Mouse (Mus musculus): ENCODE data around the gene Atp1b2.
A peak's percentile ranks its signal among the peaks of the same experiment; 100 is the strongest.
"Not testable (repeated sequence)": the region's sequence is repeated elsewhere in the genome, so short reads cannot be mapped to it uniquely, and the experiment has no call there.

Atp1b2 gene

DNA sequence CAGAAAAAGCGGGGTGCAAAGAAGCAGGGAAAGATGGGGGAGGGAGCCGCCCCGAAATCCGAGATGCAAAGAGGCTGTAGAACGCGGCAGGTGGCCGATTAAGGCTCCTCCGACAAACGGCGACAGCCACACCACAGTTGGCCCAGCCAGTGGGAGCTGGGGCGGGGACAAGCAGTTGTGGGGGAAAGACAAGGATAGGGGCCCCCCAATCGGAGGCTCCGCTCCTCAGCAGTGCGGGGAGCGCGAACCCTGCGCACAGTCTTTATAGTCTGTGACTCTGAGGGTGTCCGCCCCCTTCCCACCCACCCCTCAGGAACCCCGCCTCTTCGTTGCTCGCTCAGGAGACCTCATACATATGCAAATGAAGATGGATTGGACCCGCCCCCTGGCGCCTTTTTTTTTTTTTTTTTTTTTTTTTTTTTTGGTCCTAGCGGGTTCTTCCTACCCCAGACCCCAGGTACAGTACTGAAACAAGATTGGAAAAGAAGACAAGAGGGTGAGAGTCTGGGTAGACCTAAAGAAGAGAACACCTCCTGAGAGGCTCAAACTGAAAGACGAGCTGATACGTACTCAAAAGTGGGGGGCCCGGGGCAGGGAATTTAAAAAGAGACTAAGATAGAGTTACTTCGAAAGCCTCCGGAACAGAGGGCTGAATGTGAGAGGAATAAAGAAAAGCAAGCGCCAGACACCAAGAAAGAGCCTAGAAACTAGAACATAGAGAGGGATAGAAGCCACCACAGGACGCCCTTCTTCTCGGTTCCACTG lies at the start of gene Atp1b2:
TSS of gene Atp1b2 (minus strand) at position 217 of the 765 bp plus-strand sequence.
- DNase-seq: peak; percentile 93 to 94

DNA sequence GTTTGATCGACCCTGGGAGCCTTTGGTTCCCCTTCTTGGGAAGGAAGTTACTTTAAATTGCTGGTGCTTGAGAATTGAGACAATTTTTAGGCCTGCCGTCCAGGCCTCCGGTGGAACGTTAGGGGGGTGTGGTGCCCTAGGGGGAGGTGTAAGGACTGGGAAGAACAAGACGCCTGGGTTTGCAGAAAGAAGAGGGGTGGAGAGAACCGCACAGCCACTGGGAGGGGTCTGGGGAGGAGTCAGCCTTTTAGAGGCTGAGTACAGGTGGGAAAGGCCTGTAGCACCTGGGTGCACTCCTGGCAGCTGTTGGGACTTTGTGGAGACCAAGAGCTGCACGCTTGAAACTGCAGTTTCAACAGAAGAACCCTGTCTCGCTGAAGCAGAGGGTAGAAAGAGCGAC lies 49.0 kb upstream of the Atp1b2 start:
- DNase-seq: no peak

DNA sequence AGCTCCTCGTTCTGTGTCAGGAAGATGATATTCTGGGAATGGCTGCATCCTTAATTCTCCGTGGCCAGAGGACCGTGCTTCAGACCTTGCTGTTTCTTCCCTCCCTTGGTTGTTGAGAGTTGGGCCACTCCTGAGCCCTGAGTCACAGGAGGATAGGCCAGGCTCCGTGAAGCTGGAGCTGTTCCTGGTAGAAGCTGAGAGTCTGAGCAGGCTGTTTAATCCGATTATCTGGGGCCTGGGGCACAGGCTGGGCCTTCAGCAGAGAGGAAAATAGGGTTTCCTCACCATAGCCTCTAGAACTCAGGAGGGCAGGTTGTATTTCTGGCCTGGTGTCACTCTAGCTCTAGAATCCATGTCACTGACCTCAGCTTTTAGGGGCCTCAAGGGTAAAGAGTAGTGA lies 47.7 kb upstream of the Atp1b2 start:
- no peak for DNase-seq

DNA sequence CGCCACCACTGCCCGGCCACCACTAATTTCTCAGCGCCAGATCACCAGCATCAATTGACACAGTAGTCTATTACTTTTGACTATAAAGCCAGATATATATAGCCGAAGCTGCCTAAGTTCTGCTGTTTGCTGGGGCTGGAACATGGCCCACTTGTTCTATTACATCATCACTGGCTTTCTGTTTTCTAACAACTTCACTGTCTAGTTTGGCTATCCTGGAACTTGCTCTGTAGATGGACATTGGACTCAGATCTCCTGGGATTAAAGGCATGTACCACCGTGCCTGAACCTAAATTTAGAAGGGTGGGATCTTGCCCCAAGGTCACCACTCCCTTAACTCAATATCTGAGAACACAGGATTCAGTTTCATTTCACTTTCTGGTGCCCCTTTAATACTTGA lies 40.1 kb upstream of the Atp1b2 start:
- no peak for DNase-seq

DNA sequence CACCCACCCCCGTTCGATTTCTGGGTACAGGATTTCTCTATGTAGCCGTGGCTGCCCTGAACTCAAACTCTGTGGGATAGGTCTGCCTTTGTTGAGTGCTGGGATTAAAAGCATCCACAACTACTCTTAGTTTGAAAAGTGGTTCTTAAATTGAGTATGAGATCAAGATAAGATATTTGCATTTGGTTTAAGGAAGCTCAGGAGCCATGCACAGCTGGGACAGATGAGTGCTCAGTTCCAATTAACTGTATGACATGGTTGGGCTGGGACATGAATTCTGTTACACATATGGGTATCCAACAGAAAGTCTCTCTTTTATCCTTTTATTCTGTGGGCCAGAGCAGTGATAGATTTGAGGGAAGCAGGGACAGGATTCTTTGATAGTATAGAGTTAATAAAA lies 29.7 kb upstream of the Atp1b2 start:
- no peak for DNase-seq

DNA sequence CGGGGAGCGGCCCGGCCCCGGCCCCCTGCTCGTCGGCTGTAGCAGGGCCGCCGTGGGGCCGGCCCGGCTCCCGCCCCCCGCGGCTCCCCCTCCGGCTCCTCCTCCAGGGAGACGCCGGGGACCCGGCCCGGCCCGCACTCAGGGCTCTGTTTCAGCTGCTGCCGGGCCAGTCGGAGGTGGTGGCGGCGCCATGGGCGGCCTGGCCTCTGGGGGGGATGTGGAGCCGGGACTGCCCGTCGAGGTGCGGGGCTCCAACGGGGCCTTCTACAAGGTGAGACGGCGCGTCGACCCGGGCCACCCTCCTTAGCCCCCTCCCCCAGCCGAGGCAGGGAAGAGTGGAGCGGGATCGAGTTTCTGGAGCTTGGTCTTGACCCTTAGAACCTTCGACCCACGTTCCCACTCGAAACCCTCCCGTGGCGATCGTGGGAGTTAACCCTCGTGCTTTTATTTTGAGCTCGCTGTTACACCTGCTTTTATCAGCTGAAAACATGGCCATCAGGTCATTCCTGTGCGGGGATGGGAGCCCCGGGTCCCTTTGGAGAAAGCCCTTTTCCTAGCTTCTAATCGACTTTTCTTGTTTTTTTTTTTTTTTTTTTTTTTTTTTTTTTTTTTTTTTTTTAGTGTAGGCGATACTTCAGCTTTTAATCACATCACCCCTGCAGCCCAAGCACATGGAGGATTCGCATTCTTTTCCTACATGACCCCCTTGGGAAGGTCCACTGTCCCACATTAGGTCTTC lies 27.6 kb upstream of the Atp1b2 start:
- DNase-seq: no peak

DNA sequence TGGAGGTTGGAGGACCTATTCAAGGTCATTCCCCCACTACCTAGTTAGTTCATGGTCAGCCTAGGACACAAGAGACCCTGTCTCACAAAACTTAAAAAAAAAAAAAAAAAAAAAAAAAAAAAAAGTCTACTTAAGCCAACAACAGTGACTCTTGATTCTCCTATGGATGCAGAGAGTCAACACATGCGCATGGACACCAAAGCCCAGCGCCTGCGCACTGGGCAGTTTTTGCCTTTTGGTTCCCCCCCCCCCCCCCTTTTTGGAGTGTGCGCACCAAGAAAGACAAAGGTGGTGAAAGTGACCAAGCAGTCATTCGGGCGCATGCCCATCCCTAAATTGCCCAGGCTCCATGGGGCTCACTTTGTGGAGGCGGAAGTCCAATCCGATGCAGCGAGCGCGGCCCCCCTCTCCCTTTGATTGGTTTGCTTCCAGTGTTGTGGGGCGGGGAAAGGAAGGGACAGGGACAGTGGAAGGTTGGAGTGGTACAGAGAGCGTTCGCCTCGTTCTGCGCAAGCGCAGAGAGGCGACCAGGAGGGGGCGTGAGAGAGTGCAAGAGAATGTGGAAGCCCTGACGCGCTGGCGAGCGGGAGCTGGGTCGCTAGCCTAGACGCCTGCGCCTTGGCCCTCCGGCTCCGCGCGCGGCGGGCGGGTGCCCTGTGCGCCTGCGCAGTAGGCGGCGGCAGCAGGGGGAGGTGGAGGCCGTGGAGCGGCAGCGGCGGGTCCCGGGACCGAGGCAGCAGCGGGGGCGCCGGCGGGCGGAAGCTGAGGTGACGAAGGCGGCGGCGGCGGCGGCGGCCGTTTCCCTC lies 26.7 kb upstream of the Atp1b2 start, which contains the start of gene Fxr2:
TSS of gene Fxr2 (plus strand) at position 707 of the 806 bp plus-strand sequence.
- DNase-seq: peak; percentile 100

DNA sequence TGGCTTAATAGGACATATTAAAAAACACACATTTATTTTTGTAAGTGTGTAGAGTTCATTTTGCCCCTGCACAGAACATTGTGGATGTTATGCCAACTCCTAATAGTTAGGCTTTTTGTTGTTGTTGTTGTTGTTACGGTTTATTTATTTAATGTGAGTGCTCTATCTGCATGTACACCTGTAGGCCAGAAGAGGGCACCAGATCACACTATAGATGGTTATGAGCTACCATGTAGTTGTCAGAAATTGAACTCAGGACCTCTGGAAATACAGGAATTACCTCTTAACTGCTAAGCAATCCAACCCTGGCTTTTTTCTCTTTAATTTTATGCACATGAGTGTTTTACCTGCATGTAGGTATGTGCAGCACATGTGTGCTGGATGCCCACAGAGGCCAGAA lies 24.1 kb upstream of the Atp1b2 start:
- peak in 1 of 2 experiments; percentile 50 for DNase-seq

DNA sequence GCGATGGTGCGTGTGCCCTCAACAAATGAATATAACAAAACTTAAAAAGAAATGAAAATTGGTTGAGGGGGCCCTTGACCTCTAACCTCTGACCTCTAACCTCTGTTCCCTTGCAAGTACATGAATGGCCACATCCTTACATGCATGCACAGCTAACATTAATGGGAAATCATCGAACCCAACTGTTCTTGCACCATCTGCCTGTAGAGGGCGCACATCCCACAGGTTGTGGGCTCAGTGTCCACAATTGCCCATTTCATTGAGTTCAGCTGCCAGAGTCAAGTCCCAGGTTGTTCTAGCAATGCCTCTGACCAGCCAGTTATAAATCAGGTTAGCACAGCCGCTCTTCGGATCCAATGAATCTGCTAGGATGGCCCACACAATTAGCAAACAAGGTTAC lies 22.5 kb upstream of the Atp1b2 start:
- DNase-seq: peak; percentile 92 to 94

DNA sequence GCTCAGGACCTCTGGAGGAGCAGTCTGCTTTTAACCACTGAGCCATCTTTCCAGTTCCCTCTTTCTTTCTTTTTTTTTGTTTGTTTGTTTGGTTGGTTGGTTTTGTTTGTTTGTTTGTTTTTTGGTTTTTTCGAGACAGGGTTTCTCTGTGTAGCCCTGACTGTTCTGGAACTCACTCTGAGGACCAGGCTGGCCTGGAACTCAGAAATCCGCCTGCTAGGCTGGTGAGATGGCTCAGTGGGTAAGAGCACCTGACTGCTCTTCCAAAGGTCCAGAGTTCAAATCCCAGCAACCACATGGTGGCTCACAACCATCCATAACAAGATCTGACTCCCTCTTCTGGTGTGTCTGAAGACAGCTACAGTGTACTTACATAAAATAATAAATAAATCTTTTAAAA lies 18.6 kb upstream of the Atp1b2 start:
- not testable (repeated sequence) for DNase-seq

DNA sequence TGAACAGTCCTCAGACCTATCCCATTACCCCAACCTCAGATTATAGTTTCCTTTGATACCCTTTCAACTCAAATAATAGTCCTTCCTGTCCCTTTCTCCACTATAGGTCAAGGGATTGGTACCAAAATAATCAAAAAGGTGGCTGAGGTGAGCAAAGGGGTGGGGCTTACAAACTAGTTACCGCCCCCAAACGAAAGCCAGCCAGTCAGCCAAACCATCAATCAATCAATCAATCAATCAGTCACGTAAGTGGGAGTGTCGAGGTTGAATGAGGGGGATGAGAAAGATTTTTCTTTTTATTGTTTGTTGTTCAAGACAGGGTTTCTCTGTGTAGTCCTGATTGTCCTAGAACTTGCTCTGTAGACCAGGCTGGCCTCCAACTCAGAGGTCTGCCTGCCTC lies 17.3 kb upstream of the Atp1b2 start:
- DNase-seq: no peak

DNA sequence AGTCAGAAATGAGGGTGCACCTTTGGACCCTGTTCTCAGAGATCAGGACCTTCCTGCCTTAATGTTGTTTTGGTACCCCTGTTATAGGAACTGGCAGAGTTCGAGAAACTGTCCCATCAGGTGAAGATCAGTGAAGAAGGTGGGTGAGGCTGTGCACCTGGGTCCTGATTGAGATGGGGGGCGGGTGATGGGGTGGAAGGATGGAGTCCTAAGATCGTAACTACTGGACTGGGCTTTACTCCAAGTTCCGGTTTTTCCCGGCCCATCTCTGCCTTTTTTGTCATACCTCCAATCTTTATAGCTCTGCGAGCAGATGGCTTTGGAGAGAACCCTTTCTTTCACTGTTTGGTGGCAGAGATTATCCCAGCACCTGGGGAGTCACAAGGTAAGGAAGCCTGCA lies 16.7 kb upstream of the Atp1b2 start:
- peak; percentile 73 to 80 for DNase-seq

DNA sequence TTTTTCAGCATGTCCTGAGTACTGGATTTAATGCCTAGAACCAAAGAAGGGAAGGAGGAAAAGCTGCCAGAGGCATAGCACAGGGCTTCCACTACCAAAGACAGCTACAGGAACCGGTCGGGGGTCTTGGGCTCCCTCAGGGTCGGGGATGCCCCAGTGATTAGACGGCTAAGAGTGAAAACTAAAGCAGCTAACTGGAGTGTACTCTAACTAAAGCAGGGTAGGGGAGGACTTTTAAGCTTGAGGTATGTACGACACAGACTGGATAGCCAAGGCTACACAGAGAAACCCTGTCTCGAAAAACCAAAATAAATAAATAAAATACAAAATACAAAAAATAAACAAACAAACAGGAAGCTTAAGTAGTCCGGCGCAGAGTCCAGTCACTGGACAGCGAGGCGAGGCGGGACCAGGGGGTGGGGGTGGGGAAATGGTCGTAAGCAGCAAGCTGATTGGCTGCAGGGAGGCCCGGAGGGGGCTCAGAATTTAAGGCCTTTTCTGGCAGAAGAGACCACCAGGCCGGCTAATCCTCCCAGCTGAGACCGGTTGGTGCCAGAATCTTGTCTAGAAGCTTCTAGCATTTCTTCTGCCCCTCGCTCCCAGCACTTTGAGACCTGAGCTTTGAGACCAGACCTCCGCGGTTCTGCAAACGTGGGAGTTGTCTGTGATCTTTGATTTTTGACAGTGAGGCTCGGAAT lies 16.0 kb upstream of the Atp1b2 start, which contains the start of gene Sat2:
TSS of gene Sat2 (plus strand) at position 454 of the 698 bp plus-strand sequence.
- DNase-seq: peak; percentile 87 to 90

DNA sequence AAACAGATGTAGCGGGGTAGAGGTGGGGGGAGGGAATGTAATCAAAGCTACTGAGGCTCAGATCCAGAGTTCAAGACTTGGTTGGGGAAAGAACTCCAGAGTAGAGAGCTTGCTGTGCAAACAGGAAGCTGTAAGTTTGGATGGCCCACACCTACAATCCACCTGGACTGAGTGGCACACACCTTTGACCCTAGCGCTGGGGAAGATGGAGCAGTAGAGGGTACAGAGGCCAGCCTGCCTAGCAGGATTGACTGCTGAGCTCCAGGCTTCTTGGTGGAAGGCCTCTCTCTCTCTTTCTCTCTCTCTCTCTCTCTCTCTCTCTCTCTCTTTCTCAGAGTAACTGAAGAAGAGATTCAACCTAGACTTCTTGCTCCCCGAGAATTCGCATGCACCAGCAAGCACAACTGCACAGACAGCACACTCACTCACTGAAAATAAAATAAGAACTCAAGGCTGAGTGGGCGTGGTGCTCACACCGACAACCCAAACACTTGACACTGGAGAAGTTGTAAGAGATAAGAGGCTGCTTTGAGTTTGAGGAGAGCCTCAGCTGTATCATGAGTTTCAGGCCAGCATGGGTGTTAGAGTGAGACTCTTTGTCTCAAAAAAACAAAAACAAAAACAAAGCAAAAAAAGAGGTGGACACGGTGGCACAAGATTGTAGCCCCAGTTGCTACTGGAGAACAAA lies 14.8 kb upstream of the Atp1b2 start:
- no peak for DNase-seq

DNA sequence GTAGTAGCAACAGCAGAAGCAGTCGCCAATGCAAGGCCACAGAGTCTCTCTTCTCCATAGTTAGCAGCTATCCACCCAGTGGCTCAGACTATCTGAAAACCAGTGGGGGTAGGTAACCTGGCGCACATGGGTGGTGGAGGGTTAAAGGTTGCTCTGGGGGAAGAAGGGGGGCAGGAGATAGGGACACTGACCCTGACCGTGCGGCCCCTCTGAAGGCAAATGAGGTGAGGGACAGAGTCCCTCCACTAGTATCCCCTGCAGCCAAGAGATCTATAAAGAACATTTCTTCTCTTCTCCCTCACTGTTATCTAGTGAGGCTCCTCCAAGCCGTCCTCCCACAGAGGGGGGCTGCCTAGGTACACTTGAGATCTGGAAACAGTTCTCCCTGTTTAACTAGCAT lies 12.1 kb upstream of the Atp1b2 start, which contains the start of gene Shbg:
TSS of gene Shbg (minus strand) at position 101 of the 400 bp plus-strand sequence.
- no peak for DNase-seq

DNA sequence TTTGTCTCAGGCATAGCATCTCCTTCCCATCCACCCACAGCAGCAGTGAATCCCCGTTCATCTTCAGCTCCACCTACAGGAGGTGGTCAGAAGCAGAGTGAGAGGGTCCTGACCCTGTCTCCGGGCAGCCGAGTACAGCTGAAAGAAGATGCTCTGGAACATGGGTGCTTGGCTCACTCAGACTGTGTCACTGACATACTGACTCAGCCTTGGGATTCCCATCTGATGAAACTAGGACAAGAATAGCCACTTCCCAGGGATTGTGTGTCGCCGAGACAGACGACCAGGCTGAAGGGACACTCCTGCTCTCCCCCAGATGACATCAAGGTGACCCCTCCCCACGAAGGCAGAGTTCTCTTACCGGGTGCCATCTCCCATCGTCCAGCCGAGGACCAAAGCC lies 11.0 kb upstream of the Atp1b2 start:
- DNase-seq: no peak

DNA sequence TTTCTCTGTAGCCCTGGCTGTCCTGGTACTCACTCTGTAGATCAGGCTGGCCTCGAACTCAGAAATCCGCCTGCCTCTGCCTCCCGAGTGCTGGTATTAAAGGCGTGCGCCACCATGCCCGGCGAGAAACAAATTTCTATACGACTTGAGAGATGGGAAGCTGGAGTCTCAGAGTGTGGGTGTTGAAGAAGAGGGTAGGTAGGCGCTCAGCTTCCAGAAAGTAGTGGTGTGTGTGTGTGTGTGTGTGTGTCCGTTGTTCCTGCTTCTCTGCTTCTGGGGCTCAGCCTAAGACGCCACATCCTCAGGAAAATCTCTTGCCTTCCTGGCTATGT lies 8.5 kb upstream of the Atp1b2 start:
- DNase-seq: not testable (repeated sequence)

DNA sequence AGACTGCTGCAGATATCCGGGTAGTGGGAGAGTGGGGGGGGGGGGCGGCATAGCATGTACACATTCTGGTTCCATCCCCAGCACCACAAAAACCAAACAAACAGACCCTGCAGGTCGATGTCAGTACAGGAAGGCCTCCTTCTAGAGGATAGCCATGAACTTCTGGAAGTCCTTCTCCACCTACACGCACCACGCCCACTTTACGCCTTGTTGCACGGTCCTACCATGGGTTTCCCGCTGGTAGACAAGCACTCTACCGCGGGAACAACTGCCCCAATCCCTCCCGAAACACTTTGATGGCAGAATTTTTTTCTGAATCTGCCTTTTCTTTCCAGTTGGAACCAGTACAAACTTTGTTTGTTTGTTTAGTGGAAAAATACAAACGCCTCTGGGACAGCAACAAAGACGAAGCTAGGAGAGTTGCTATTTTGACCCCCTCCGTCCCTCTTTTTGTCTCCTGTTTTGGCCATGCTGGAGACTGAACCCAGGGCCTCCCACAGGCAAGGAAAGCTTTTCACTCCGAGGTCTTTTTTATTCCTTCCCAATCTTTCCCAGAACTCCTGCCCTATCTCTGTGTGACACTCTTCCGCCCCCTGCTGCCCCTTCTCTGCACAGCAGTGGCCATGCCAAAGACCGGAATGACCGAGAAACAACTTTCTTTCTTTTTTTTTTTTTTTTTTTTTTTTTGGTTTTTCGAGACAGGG lies 8.0 kb upstream of the Atp1b2 start:
- DNase-seq: peak; percentile 92

DNA sequence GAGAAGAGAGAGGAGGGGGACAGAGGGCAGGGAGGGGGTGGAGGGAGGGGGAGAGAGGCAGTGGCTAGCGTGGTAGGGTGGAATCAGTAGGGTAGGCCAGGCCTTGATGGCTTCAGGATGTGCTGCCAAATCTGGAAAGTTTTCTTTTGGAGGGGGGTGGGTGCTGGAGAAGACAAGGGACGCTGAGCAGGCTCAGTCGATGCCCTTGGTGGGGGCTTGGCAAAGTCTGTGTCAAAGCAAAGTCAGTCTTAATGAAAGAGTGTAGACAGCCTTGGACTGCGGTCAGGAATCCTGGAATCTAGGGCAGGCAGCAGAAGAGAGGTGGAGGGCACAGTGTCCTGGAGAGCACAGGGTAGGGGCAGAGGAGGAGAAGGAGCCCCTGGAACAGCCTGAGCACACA lies 5.2 kb upstream of the Atp1b2 start:
- peak in 1 of 2 experiments; percentile 51 for DNase-seq

DNA sequence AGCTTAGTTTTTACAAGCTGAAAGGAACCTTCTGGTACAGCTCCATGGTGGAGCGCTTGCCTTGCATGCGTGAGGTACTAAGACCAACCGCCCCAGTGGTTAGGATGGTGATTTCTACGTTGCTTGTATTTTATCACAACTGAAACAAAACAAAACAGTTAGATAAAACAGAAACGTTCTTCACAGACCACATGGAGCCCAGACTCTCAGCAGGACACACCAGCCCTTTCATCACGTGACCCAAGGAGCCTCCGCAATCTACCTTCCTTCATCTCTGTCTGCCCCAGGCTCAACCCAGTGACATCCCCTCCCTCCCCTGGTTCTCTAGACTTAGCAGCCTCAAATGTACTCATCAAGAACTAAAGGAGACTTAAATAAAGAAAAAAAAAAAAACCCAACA lies 3.7 kb upstream of the Atp1b2 start:
- DNase-seq: no peak

DNA sequence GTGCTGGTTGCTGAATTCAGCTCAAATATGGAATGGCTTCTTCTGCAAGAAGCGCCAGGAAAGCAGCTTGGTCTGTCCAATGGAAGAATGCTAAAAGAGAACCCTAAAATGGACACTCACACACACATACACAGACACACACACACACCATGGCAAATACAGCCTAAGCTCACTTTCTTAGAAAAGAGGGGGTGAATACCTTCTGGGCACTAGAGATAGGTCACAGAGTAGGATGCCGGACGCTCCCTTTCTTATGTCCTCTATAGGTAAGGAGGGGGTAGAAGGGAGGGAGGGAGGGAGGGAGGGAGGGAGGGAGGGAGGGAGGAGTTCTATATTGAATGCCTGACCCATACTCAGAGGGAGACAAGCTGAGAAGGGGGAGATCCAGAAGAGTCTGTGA lies 2.8 kb upstream of the Atp1b2 start:
- DNase-seq: no peak

Data from cerebellum, postnatal 10 days (tissue).